Mouse (Mus musculus): ENCODE measurements at regions not wholly inside any gene's neighbourhood (a gene's known extent, or its start where the extent isn't known, plus 50 kb on each side); places are given as distances from the start of the nearest gene placed in this dataset.

GRCm38 (mm10) chrX:11647527-11647836 is 319.9 kb downstream of the H2al1j start:
- no peak for DNase-seq (ENCODE audit: low spot score in 2 of 2)

- DNase-seq (ENCODE audit: low spot score in 2 of 2), result no peak
Measured at GRCm38 (mm10) chrX:11653336-11653735, 325.7 kb downstream of the H2al1j start.

GRCm38 (mm10) chrX:11654976-11655375 is 327.4 kb downstream of the H2al1j start:
- DNase-seq (ENCODE audit: low spot score in 2 of 2), result peak; percentile 17 to 47

GRCm38 (mm10) chrX:11655466-11655865 is 327.8 kb downstream of the H2al1j start:
- DNase-seq (ENCODE audit: low spot score in 2 of 2), result peak in 1 of 2 experiments; percentile 33

GRCm38 (mm10) chrX:11657606-11658254 is 330.1 kb downstream of the H2al1j start:
- DNase-seq (ENCODE audit: low spot score in 2 of 2), result no peak

GRCm38 (mm10) chrX:11663187-11663829 is 335.7 kb downstream of the H2al1j start:
- DNase-seq (ENCODE audit: low spot score in 2 of 2), result no peak

GRCm38 (mm10) chrX:11664330-11665061 is 336.9 kb downstream of the H2al1j start:
- DNase-seq (ENCODE audit: low spot score in 2 of 2), result peak; percentile 35 to 44

- DNase-seq (ENCODE audit: low spot score in 2 of 2), result no peak
Measured at GRCm38 (mm10) chrX:11665077-11665974, 337.7 kb downstream of the H2al1j start.

GRCm38 (mm10) chrX:11666517-11666916 is 338.9 kb downstream of the H2al1j start:
- DNase-seq (ENCODE audit: low spot score in 2 of 2), result no peak

- DNase-seq (ENCODE audit: low spot score in 2 of 2), result no peak
Measured at GRCm38 (mm10) chrX:11671805-11672204, 344.2 kb downstream of the H2al1j start.

- DNase-seq (ENCODE audit: low spot score in 2 of 2), result no peak
Measured at GRCm38 (mm10) chrX:11678086-11678485, 350.5 kb downstream of the H2al1j start.

- no peak for DNase-seq (ENCODE audit: low spot score in 2 of 2)
Measured at GRCm38 (mm10) chrX:11681274-11681673, 353.7 kb downstream of the H2al1j start.

- DNase-seq (ENCODE audit: low spot score in 2 of 2), result peak in 1 of 2 experiments; percentile 2
Measured at GRCm38 (mm10) chrX:11689989-11690405, 362.4 kb downstream of the H2al1j start.

GRCm38 (mm10) chrX:11690446-11690845 is 362.8 kb downstream of the H2al1j start:
- no peak for DNase-seq (ENCODE audit: low spot score in 2 of 2)

GRCm38 (mm10) chrX:11691019-11691418 is 363.4 kb downstream of the H2al1j start:
- no peak for DNase-seq (ENCODE audit: low spot score in 2 of 2)

- no peak for DNase-seq (ENCODE audit: low spot score in 2 of 2)
Measured at GRCm38 (mm10) chrX:11696565-11696964, 368.9 kb downstream of the H2al1j start.

- DNase-seq (ENCODE audit: low spot score in 2 of 2), result no peak
Measured at GRCm38 (mm10) chrX:11701095-11701494, 373.5 kb downstream of the H2al1j start.

GRCm38 (mm10) chrX:11705851-11706557 is 378.4 kb downstream of the H2al1j start:
- DNase-seq (ENCODE audit: low spot score in 2 of 2), result no peak

GRCm38 (mm10) chrX:11707330-11707729 is 379.7 kb downstream of the H2al1j start:
- no peak for DNase-seq (ENCODE audit: low spot score in 2 of 2)

GRCm38 (mm10) chrX:11708325-11708724 is 380.7 kb downstream of the H2al1j start:
- DNase-seq (ENCODE audit: low spot score in 2 of 2), result no peak

GRCm38 (mm10) chrX:11709326-11709725 is 381.7 kb downstream of the H2al1j start:
- DNase-seq (ENCODE audit: low spot score in 2 of 2), result no peak

Data from layer of hippocampus, postnatal 14 days (tissue).